Mouse (Mus musculus) splenic B cell, adult 2 months (primary cell): ENCODE results near the gene Smtnl1.

Source experiments
- DNase-seq: peaks from one replicate; pipeline ENCODE4 v3.0.0-alpha.2; 2011; ENCODE audit warnings: low read depth, low spot score
- H3K27me3 ChIP-seq: 2 replicates; pipeline ENCODE4 v1.6.1; 2012; ENCODE audit warnings: mild to moderate bottlenecking, low read length, moderate library complexity, mixed read lengths; ENCODE audit not compliant: control insufficient read depth, poor library complexity, insufficient read depth, severe bottlenecking
- H3K36me3 ChIP-seq: 2 replicates; pipeline ENCODE4 v1.6.1; 2012; ENCODE audit warnings: mild to moderate bottlenecking, low read length, moderate library complexity, mixed read lengths; ENCODE audit not compliant: control insufficient read depth, poor library complexity, insufficient read depth, severe bottlenecking

Gene Smtnl1

DNA sequence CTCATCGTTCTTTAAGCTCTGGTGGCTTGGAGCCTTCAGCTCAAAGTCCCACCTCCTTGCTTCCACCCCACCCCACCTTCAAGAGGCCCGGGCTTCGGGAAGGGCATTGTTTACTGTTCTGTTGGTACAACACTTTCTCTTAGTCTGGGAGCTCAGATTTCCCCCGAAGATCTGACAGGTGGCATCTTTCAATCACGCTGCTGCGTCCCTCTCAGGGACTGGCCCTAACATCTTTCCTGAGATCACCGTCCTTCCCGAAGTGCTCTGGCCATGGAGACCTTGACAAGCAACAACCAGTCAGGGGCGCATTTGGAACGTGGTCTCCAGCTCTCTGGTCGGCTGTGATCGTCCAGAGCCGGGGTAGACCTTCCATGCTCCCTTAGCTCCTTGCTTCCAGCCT is at the start of gene Smtnl1:
Gene Smtnl1 (minus strand): TSS at position 101 of the 400 bp plus-strand sequence.
- Histone ChIP-seq H3K36me3 (no peaks in the 10 kb centered on the region), H3K27me3 (no peaks in the 10 kb centered on the region)
- no peak for DNase-seq

DNA sequence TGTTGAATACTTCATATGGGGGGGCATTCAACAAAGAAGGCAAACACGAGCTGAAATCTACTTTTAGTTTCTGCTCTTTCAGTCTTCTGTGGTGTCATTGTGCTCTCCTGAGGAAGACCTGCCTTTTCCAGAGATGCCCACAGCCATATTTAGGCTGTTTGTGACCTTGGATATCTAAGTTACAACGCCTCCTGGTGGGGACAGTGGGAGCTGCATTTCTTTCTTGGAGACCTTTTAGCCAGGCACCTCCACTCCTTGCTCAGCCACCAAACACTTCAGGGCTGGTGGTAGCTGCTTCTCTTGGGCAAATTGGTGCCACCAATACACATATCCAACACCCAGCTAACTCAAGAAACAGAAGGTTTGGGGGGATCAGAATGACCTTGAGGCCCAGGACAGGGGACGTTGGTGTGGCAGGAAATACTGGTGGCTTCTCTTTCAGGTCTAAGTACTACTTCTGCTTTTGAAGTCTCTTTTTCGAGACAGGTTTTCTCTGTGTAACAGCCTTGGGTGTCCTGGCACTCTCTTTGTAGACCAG is 48.2 kb upstream of the Smtnl1 start:
- Histone ChIP-seq H3K27me3 (no peaks in the 10 kb centered on the region), H3K36me3 (no peaks in the 10 kb centered on the region)
- DNase-seq: peak; percentile 59

DNA sequence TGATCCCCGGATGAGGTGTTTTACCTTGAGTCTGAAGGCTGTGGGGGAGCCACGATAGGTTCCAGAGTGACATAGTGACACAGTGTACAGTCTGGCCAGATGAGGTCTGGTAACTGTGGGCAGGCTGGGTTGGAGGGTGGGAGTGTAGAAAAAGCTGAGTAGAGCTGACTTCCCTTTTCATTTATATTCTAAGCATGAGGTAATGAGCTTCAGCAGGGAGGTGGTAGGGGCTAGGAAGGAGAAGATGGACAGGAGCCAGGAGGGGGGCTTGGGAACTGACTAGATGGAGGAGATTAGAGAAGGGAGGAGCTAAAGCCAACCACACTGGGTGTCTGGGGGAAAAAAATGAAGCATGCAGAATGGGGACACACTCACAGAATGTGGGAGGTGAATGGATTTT is 46.5 kb upstream of the Smtnl1 start:
- peak; percentile 11 for DNase-seq
- H3K36me3 ChIP-seq: no peaks in the 10 kb centered on the region
- H3K27me3 ChIP-seq: no peaks in the 10 kb centered on the region

DNA sequence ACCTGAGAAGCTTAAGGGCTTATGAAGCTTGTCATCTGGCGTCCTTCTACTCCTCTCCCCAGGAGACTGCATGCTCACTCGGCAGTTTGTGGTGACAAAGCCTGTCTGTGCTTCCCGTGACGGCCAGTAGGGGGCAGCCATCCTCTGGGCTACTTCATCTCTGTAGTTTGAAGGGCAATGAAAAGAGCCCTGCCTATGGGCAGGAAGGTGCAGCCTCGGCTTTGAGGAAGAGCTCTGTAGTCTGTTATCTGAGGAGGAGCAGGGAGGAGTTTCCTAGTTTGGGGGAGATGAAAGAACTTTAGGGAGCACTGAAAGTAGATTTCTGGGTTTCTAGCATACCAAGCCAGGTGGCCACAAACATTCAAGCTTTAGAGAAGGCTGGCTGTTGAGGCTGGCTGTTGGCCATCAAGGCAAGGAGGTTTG is 46.1 kb upstream of the Smtnl1 start:
- no peaks in the 10 kb centered on the region for H3K27me3 ChIP-seq
- H3K36me3 ChIP-seq: no peaks in the 10 kb centered on the region
- peak; percentile 79 for DNase-seq

DNA sequence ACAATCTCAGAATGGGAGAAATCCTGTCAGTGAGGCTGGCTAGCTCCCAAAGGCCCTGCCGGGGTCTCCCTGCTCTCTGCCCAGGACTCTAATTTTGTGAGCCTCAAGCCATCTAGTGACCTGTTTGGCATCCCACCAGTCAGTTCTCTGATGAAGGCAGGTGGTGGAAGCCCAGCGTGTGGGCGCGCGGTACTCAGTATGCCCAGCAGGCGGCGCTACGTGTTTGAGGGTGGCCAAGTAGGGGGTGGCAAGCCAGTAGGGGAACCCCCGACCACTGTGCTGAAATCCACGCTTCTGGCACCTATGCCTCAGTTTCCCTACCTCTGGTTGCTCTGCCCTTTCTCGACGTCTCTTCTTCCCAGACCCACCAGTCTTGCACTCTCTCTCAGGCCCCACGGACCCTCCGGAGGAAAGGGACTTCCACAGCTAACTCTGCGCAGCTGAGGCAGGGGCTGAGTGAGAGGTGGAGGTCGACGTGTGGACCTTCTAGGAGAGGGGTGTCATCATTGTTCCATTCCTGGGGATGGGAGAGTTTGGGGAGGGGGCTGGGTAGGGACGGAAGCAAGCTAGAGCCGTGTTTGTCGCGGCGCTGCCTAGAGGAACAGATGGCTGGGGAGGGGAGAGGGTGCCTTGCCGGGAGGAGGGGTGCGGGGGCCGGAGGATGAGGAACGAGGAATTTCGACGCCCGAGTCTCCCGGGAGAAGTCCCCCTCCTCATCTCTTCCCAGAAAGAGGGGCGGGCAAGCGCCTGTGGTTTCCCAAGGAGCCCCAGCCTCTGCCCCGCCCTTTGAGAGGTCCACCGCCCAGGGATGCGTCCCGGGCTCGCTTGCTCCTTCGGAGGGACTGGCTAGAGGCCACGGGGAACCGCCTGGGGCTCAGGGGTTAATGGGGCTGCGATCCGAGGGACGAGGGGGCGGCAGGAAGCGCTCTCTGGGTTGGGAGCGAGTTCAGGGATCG is 43.4 kb upstream of the Smtnl1 start:
- no peaks in the 10 kb centered on the region for H3K27me3 ChIP-seq
- H3K36me3 ChIP-seq: no peaks in the 10 kb centered on the region
- peak; percentile 70 for DNase-seq

DNA sequence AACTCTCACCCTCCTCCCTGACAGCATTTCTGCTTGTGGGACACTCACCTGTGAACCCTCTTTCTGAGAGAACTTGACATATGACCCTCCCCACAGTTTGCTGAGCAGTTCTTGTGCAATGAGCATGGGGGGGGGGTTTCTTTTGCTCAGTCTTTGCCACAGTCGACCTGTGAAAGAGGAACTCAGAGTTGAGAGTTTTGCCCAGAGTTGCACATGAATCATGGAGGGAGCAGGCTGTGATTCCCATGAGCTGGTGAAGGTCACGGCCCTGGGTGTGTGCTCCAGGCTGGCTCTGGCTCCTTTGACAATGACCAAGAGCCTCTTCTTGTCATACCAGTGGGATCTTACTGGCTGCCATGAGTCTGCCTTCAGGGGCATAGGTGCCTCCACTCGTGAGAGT is 39.8 kb upstream of the Smtnl1 start:
- no peak for DNase-seq
- H3K36me3 ChIP-seq: no peaks in the 10 kb centered on the region
- H3K27me3 ChIP-seq: no peaks in the 10 kb centered on the region

DNA sequence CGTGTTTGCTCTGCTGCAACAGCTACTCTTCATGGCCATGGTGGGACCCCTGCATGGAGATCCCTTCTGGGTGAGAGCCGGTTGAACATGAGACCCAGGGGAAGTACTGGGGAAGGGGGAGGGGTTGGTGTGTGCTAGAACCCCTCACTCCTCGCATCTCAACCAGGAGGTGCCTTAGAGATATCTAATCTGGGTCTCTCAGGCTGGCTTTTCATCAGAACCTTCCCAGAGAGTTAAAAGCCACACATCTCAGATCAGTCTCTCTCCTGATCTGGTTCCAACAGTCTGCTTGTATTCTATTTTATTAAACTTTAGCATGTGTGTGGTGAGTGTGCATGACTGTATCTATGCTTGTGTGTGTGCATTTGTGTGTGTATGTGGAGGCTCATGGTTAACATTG is 39.0 kb upstream of the Smtnl1 start:
- no peaks in the 10 kb centered on the region for H3K36me3 ChIP-seq
- no peaks in the 10 kb centered on the region for H3K27me3 ChIP-seq
- DNase-seq: no peak

DNA sequence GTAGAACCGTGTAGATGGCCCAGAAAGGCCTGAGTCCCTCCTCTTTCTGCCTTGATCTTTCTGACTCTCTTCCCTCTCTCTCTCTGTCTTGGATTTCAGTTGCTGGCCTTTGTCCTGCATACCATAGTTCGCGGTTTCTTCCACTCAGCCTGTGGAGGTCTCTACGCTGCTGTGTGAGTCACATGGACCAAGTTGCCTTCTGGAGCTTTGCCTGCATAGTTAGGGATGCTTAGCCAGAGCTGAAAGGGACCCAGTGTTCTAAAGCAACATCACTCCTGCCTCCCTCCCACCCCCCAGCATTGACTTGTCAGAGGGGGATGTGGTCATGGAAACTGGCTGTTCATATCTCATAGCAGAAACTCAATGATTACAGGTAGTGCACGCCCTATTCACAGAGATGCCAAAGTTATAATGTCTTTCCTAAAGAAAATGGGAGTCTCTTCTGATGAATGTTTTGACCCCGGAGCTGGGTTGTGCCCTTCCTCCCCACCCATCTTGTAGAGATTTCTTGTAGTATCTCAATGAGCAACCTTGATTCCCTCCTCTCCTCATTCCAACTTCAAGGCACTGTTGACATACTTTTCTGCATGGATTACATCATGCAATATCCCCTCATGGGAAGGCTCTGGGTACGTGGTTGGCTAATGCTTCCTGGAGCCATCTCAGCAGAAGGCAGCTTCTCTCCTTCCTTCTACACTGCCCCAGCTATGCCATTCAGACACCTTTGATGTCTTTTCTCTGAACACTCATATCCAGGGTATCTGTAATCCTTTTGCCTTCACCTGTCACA is 37.7 kb upstream of the Smtnl1 start:
- no peak for DNase-seq
- Histone ChIP-seq H3K27me3 (no peaks in the 10 kb centered on the region), H3K36me3 (no peaks in the 10 kb centered on the region)

DNA sequence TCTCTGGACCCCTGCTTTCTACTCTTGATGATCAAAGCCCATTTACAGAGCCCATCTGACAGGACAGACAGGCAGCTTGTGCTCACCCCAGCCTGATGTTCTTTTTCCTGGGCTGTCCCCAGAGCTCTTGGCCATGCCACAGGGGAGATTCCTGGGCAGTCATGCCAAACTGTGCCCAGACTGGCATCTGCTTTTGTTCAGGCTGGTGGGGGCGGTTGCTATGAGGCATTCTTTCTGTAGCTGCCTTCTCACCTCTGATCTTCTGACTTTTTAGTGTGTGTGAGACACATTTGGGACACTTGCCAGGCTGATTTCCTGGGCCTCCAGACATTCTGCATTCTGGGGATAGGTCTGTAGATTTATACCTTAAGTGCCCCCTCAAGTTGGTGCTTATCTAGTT is 36.1 kb upstream of the Smtnl1 start:
- Histone ChIP-seq H3K27me3 (no peaks in the 10 kb centered on the region), H3K36me3 (no peaks in the 10 kb centered on the region)
- no peak for DNase-seq

DNA sequence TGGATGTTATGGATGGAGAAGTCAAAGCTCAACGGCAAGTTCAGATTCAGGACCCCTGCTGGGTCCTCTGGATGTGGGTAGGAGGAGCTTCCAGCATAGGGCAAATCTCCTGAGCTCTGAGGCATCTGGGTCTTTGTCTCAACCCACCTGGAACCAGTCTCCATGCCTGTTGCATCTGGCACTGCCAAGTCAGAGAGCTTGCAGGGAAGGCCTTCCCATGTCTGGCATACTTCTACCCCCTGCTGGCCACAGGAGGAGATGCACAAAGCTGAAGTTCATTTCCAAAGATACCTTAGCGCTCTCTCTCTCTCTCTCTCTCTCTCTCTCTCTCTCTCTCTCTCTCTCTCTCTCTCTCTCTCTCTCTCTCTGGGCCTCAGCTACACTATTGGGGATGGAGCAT is 33.3 kb upstream of the Smtnl1 start:
- Histone ChIP-seq H3K27me3 (no peaks in the 10 kb centered on the region), H3K36me3 (peaks cover 2% of the 10 kb centered on the region; the same call in 1 of the 2 replicates)
- DNase-seq: peak; percentile 71

DNA sequence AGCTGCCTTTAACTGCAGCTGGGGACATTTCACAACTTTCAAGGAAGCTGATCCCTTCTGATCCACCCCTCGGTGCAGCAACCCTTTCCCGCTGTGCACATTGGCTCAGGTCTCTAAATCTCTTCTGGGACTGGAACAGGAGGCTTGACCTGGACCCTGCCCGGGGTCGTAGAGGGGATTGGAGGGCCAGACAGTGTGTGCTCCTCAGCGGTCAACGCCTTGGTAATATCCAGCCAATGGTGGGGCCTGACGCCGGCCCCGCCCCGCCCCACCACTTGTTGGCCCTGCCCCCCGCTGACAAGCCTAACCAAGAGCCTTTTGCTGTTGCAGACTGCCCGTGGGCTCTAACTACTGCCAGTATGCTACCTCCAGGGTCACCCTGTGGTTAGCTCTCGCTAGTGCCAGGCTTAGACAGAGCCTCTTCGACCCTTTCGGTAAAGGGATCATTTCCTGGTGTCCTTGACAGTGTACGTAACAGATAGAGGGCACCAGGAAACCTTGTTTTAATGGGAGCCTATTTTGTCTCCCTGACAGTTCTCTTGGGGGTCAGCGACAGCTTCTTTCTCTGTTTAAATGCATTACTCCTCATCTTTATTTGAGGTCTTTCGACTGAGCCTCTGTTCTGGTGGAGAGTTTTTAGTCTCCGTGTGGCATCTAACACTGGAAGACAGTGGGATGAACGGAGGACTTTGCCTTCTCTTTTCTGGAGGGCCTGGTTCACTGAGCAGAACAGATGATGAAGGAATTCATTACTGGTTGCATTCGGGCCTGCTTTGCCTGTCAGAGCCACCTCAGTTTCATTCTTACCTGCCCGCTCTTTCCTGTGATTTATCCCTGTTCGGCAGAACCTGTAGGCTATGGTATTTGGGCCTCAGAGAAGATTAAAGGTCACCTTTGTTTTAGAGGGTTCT is 28.9 kb upstream of the Smtnl1 start:
- Histone ChIP-seq H3K27me3 (no peaks in the 10 kb centered on the region), H3K36me3 (peaks cover 2% of the 10 kb centered on the region; the same call in 1 of the 2 replicates)
- no peak for DNase-seq

DNA sequence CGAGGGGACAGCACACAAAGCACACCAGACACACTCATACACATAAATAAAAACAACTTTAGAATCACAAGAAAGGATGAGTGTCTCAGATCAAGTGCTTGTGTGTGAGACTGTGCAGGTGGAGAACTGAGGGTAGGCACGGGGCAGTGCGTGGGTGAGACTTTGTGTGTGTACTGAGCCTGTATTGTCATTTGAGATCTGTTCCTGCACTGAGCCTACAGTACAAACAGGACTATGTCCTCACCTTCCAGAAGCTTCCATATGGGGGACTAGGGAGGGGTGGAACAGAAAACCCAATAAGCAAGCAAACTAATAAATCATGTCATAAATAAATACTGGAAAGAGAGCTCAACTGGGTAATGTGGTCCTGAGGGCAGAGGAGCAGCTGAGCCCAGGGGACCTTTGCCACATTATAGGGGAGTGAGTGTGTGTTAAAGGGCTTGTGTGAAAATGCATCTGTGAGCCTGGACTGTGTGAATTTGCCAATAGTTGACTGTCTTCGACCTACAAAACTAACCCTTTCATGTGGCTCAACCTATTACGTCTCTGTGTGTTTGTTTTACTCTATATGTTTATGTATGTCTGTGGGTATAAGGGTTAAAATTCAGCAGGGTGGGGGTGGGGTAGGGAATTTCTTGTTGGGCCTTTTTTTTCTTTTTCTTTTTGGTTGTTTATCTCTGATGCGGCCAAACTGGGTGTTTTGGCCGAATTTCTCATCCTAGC is 28.1 kb upstream of the Smtnl1 start:
- H3K27me3 ChIP-seq: no peaks in the 10 kb centered on the region
- no peak for DNase-seq
- H3K36me3 ChIP-seq: peaks cover 2% of the 10 kb centered on the region; the same call in 1 of the 2 replicates

DNA sequence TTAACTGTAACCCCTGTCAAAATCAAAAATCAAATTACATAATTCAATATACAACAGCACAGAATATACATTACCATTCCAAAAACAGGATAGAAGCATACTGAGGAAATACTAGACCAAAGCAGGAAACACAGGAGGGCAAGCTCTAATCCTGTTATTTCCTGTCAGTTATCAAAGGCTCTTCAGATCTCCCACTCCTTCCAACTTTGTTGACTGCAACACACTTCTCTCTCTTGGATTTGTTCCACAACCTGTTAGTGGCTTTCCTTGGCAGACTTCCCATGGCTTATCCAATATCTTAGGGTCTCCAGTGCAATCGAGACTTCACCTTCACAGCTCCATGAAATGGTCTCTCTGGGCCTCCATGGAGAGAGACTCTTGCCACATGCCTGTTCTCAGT is 22.8 kb upstream of the Smtnl1 start:
- no peaks in the 10 kb centered on the region for H3K27me3 ChIP-seq
- no peak for DNase-seq
- no peaks in the 10 kb centered on the region for H3K36me3 ChIP-seq

DNA sequence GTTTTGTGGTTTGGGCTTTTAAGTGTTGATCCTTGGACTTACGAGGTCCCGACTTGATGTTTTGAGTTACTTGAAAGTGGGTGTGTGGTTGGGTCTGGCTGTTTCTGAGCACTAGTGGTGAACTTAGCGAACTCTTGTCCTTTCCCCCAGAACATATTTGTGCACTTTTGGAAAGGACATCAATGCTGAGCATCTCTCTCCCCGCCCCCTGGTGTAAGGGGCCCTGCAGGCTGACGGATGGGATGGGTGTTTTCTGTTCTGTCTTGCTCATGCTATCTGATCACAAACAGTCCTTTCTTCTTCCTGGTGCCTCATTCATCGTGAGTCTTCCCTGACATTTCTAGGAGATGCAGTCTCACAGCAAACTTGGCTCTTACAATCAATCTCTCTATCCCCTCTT is 21.2 kb upstream of the Smtnl1 start:
- no peaks in the 10 kb centered on the region for H3K36me3 ChIP-seq
- H3K27me3 ChIP-seq: no peaks in the 10 kb centered on the region
- DNase-seq: no peak
